Mouse (Mus musculus) forebrain, embryonic 13.5 days (tissue): ENCODE results near the gene Pitx3. TPM values are rescaled to one million over a fixed set of nuclear protein-coding genes. Genes with fewer than 3 reads are reported as not detected.
"Not testable (repeated sequence)": the region's sequence is repeated elsewhere in the genome, so short reads cannot be mapped to it uniquely, and the experiment has no call there.

ENCODE experiments used
- ATAC-seq: fragments of 200-750 bp; cut with Nextera tagmentation; 2 replicates; pipeline ENCODE4 v1.8.0; 2017
- H3K27ac ChIP-seq: fragments of 300-500 bp; sonication (generic); 2 replicates; pipeline ENCODE4 v1.5.1; 2015; ENCODE audit warnings: inconsistent platforms, mild to moderate bottlenecking, moderate library complexity
- H3K27me3 ChIP-seq: fragments of 300-500 bp; sonication (generic); 2 replicates; pipeline ENCODE4 v1.6.1; 2015; ENCODE audit warnings: mild to moderate bottlenecking, inconsistent platforms
- H3K36me3 ChIP-seq: fragments of 300-500 bp; sonication (generic); 2 replicates; pipeline ENCODE4 v1.6.1; 2015; ENCODE audit warnings: mild to moderate bottlenecking, inconsistent platforms; ENCODE audit not compliant: poor library complexity, severe bottlenecking
- H3K4me1 ChIP-seq: fragments of 300-500 bp; sonication (generic); 2 replicates; pipeline ENCODE4 v1.6.1; 2015; ENCODE audit warnings: inconsistent platforms
- H3K4me2 ChIP-seq: fragments of 300-500 bp; sonication (generic); 2 replicates; pipeline ENCODE4 v1.6.1; 2015; ENCODE audit warnings: inconsistent platforms, mild to moderate bottlenecking, moderate library complexity
- H3K4me3 ChIP-seq: fragments of 300-500 bp; sonication (generic); 2 replicates; pipeline ENCODE4 v1.5.1; 2015; ENCODE audit warnings: mild to moderate bottlenecking, inconsistent platforms
- H3K9ac ChIP-seq: fragments of 300-500 bp; sonication (generic); 2 replicates; pipeline ENCODE4 v1.6.1; 2015; ENCODE audit warnings: mild to moderate bottlenecking, inconsistent platforms
- H3K9me3 ChIP-seq: fragments of 300-500 bp; sonication (generic); replicated peaks from 2 replicates; pipeline ENCODE4 v1.6.1; 2016; ENCODE audit warnings: inconsistent platforms
- WGBS: fragments of 180-500 bp; shearing (Covaris S2); methylation state at CpG from one replicate; pipeline ENCODE4 v1.1.7; 2015; 5-methylcytosine and 5-hydroxymethylcytosine counted together
- polyA plus RNA-seq: library from polyadenylated mRNA; unstranded; fragments of >200 nt; fragmentation: Nextera tagmentation; extraction: Ambion mirVana; gene quantifications from 2 replicates; pipeline ENCODE4 v1.2.1, GENCODE M21; 2015

Pitx3 gene
- polyA plus RNA-seq, 1 experiment from 2014 or later: not detected

DNA sequence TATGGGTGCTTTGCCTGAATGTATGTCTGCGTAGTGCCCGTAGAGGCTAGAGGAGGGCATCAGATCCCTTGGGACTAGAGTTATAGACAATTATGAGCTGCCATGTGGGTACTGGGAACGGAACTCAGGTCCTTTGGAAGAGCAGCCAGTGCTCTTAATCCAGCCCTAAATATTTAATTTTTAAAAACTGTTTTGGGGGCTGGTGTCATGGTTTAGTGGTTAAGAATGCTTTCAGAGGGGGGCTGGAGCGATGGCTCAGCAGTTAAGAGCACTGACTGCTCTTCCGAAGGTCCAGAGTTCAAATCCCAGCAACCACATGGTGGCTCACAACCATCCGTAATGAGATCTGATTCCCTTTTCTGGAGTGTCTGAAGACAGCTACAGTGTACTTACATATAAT lies 18.4 kb downstream of the Pitx3 start:
- H3K4me1 ChIP-seq, H3K27ac ChIP-seq, H3K36me3 ChIP-seq, H3K4me2 ChIP-seq, H3K9me3 ChIP-seq, ATAC-seq, H3K9ac ChIP-seq, H3K4me3 ChIP-seq: not testable (repeated sequence)
- H3K27me3 ChIP-seq: peaks cover 60% of the 10 kb centered on the region
- 77% methylated on average over 6 of the region's 6 CpGs for WGBS

GRCm38 (mm10) chr19:46126301-46126700 lies 21.8 kb downstream of the Pitx3 start:
- 91% methylated on average over 4 of the region's 4 CpGs for WGBS
- no peaks in the 10 kb centered on the region for H3K4me1 ChIP-seq
- no peak for ATAC-seq
- peaks cover 26% of the 10 kb centered on the region for H3K27me3 ChIP-seq
- H3K36me3 ChIP-seq: no peaks in the 10 kb centered on the region
- no peak overlapping the region for H3K4me2 ChIP-seq
- no peak overlapping the region for H3K9ac ChIP-seq
- H3K4me3 ChIP-seq: no peak overlapping the region
- no peaks in the 10 kb centered on the region for H3K9me3 ChIP-seq
- no peak overlapping the region for H3K27ac ChIP-seq

GRCm38 (mm10) chr19:46124651-46125050 lies 23.5 kb downstream of the Pitx3 start:
- no peak for ATAC-seq
- no peak overlapping the region for H3K4me3 ChIP-seq
- H3K4me2 ChIP-seq: no peak overlapping the region
- no peaks in the 10 kb centered on the region for H3K9me3 ChIP-seq
- H3K27me3 ChIP-seq: peaks cover 13% of the 10 kb centered on the region; the same call in 1 of the 2 replicates
- H3K36me3 ChIP-seq: no peaks in the 10 kb centered on the region
- no peak overlapping the region for H3K9ac ChIP-seq
- H3K27ac ChIP-seq: no peak overlapping the region
- H3K4me1 ChIP-seq: no peaks in the 10 kb centered on the region

DNA sequence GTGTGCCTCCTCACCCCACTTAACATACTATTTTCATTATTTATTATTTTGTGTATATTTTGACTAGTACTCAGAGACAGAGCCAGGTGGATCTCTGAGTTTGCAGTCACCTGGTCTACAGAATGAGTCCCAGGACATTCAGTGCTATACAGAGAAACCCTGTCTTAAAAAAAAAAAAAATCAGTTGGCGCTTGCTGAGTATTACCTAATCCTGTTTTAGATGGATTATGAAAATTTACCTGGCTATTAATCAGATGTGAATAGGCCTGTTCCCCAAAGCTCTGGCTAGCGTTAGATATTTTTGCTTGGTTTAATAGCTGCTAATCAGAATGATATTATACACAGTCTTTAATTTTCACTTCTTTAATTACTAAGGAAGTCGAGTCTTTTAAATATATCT lies 24.2 kb downstream of the Pitx3 start:
- no peaks in the 10 kb centered on the region for H3K9me3 ChIP-seq
- WGBS: 86% methylated on average over 3 of the region's 3 CpGs
- H3K27me3 ChIP-seq: peaks cover 13% of the 10 kb centered on the region; the same call in 1 of the 2 replicates
- H3K4me2 ChIP-seq: no peak overlapping the region
- H3K4me3 ChIP-seq: no peak overlapping the region
- no peaks in the 10 kb centered on the region for H3K4me1 ChIP-seq
- no peak overlapping the region for H3K9ac ChIP-seq
- ATAC-seq: no peak
- no peaks in the 10 kb centered on the region for H3K36me3 ChIP-seq
- H3K27ac ChIP-seq: no peak overlapping the region

- WGBS: 73% methylated on average over 6 of the region's 6 CpGs
- Histone ChIP-seq H3K4me3 (no peak overlapping the region), H3K27me3 (no peaks in the 10 kb centered on the region), H3K36me3 (no peaks in the 10 kb centered on the region), H3K9me3 (no peaks in the 10 kb centered on the region), H3K9ac (no peak overlapping the region), H3K27ac (no peak overlapping the region), H3K4me1 (no peaks in the 10 kb centered on the region), H3K4me2 (no peak overlapping the region)
- ATAC-seq: no peak
These were observed 27.3 kb downstream of the Pitx3 start for GRCm38 (mm10) chr19:46120872-46121271.

- Histone ChIP-seq H3K27me3 (no peaks in the 10 kb centered on the region), H3K9me3 (no peaks in the 10 kb centered on the region), H3K9ac (no peak overlapping the region), H3K4me2 (no peak overlapping the region), H3K4me1 (no peaks in the 10 kb centered on the region), H3K27ac (no peak overlapping the region), H3K36me3 (no peaks in the 10 kb centered on the region), H3K4me3 (no peak overlapping the region)
- no peak for ATAC-seq
- WGBS: 93% methylated on average over 3 of the region's 3 CpGs
These were observed 28.7 kb downstream of the Pitx3 start for GRCm38 (mm10) chr19:46119458-46119857.

DNA sequence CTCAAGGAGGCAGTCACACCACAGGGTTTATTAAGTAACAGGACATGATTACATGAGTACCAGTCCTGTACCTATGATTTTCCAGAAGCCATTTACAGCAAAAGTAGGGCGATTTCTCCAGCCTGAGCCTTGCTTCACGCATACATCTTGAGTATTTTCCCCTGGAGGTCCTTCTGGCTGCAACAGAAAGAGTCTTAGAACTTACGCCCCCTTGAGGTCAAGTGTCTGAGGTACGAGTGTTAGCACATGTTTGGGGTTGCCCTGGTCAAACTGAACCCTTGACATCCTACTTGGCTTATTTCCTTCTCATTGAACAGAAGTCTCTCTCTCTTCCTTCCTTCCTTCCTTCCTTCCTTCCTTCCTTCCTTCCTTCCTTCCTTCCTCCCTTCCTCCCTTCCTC lies 33.5 kb downstream of the Pitx3 start:
- no peaks in the 10 kb centered on the region for H3K36me3 ChIP-seq
- no peak overlapping the region for H3K9ac ChIP-seq
- no peaks in the 10 kb centered on the region for H3K27me3 ChIP-seq
- no peaks in the 10 kb centered on the region for H3K9me3 ChIP-seq
- 60% methylated on average over 4 of the region's 4 CpGs for WGBS
- H3K4me1 ChIP-seq: no peaks in the 10 kb centered on the region
- no peak overlapping the region for H3K27ac ChIP-seq
- ATAC-seq: no peak
- no peak overlapping the region for H3K4me3 ChIP-seq
- no peak overlapping the region for H3K4me2 ChIP-seq

- no peaks in the 10 kb centered on the region for H3K36me3 ChIP-seq
- no peak overlapping the region for H3K4me3 ChIP-seq
- no peak overlapping the region for H3K4me2 ChIP-seq
- no peaks in the 10 kb centered on the region for H3K4me1 ChIP-seq
- no peaks in the 10 kb centered on the region for H3K27me3 ChIP-seq
- no peak overlapping the region for H3K9ac ChIP-seq
- no peak overlapping the region for H3K27ac ChIP-seq
- ATAC-seq: no peak
- 89% methylated on average over 5 of the region's 5 CpGs for WGBS
- H3K9me3 ChIP-seq: no peaks in the 10 kb centered on the region
These were observed 37.3 kb downstream of the Pitx3 start for GRCm38 (mm10) chr19:46110781-46111180.

DNA sequence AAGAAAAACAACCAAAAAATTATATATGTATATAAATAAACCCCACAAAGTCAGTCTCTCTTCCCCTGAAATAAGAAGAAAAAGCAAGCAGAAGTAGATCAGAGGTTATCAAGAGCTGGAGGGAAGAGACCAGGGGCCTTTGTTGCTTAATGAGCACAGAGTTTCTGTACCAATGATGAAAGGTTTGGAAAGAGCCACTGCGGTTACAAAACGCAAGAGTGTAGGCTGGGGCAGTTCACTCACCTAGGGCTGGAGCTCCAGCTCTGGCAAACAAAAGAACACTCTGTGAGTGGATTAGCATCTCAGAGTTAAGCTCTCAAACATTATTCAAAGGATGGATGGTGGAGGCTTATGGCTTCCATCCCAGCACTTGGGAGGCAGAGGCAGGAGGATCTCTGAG lies 37.9 kb downstream of the Pitx3 start:
- Histone ChIP-seq H3K27me3 (no peaks in the 10 kb centered on the region), H3K9ac (no peak overlapping the region), H3K27ac (no peak overlapping the region), H3K4me2 (no peak overlapping the region), H3K9me3 (no peaks in the 10 kb centered on the region), H3K36me3 (no peaks in the 10 kb centered on the region), H3K4me1 (no peaks in the 10 kb centered on the region), H3K4me3 (no peak overlapping the region)
- ATAC-seq: no peak
- WGBS: 59% methylated on average over 2 of the region's 2 CpGs

DNA sequence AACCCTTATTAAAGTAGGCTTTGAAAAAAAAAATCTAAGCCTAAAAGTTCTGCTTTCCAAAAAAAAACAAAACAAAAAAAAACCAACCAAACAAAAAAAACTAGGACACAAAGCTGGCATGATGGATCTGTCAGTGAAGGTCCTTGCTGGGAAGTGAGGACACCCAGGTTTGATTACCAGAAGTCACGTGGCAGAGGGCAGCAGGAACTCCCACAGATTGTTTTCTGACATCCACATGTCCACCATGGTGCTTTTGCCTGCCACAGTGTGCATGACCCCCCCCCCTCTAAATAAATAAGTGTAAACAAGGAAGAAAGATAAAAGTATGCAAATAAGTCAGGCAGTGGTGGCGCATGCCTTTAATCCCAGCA lies 44.0 kb downstream of the Pitx3 start:
- no peak overlapping the region for H3K9ac ChIP-seq
- no peak overlapping the region for H3K4me2 ChIP-seq
- no peak for ATAC-seq
- no peak overlapping the region for H3K4me3 ChIP-seq
- no peaks in the 10 kb centered on the region for H3K4me1 ChIP-seq
- 78% methylated on average over 2 of the region's 2 CpGs for WGBS
- no peaks in the 10 kb centered on the region for H3K27me3 ChIP-seq
- H3K27ac ChIP-seq: no peak overlapping the region
- H3K36me3 ChIP-seq: no peaks in the 10 kb centered on the region
- H3K9me3 ChIP-seq: 0 out of 2 replicates have a peak, but pooled peaks cover 3% of the 10 kb centered on the region

DNA sequence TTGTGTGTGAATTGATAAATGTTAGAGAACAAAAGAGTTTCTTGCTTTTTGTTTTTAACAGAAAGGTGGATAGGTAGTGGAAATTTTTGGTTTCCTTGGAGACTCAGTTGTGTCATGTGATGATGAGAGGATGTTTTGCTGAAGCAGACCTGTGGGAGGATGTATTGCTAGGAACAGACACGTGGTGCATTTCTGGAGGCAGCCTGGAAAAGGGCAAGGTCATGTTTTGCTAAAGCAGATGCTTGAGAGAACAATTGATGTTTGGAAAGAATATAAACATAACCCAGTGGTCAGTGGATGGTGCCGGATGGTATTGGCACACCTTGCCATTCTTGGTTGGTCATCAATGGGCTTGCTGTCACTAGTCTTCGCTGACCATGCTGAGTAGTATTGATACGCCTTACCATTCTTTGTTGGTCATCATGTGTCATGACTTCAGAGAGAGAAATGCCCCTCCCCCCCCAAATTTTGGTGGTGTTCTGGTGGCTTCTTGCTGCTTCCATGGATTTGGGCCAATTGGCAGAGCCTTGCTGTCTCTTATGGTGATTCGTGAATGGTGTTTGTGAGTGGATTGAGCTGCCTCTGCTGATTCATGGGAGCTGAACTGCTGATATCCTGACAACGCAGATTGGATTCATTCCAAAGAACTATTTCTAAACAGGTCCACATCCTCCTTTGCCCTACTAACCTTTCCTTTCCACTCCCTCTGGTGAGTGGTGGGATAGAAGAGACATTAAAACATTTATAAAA lies 44.5 kb downstream of the Pitx3 start:
- WGBS: 84% methylated on average over 6 of the region's 6 CpGs
- ATAC-seq: no peak
- no peaks in the 10 kb centered on the region for H3K27me3 ChIP-seq

DNA sequence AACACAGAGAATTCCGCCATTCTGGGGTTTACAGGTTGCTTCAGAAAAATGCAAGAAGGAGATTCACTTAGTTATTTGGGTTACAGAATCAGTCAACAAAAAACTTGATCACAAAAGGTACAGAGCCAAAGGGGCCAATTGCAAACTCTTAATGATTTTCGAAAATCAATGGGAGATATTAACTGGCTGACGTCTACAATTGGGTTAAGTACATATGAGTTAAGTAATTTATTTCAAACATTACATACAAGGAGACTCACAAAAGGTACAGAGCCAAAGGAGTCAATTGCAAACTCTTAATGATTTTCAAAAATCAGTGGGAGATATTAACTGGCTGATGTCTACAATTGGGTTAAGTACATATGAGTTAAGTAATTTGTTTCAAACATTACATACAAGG lies 48.6 kb downstream of the Pitx3 start:
- H3K9ac ChIP-seq: no peak overlapping the region
- no peak for ATAC-seq
- H3K4me2 ChIP-seq: no peak overlapping the region
- H3K4me3 ChIP-seq: no peak overlapping the region
- WGBS: 89% methylated on average over 3 of the region's 3 CpGs
- H3K27me3 ChIP-seq: no peaks in the 10 kb centered on the region
- H3K4me1 ChIP-seq: no peaks in the 10 kb centered on the region
- 0 out of 2 replicates have a peak, but pooled peaks cover 3% of the 10 kb centered on the region for H3K9me3 ChIP-seq
- H3K36me3 ChIP-seq: no peaks in the 10 kb centered on the region
- H3K27ac ChIP-seq: no peak overlapping the region

More for the DNA sequence above, 44.5 kb downstream of the Pitx3 start:
- H3K27ac ChIP-seq: no peak overlapping the region
- no peaks in the 10 kb centered on the region for H3K4me1 ChIP-seq
- no peak overlapping the region for H3K4me3 ChIP-seq
- H3K9me3 ChIP-seq: 0 out of 2 replicates have a peak, but pooled peaks cover 3% of the 10 kb centered on the region
- H3K4me2 ChIP-seq: no peak overlapping the region
- no peak overlapping the region for H3K9ac ChIP-seq
- H3K36me3 ChIP-seq: no peaks in the 10 kb centered on the region

- Histone ChIP-seq H3K27me3 (no peaks in the 10 kb centered on the region), H3K27ac (no peak overlapping the region), H3K9me3 (0 out of 2 replicates have a peak, but pooled peaks cover 3% of the 10 kb centered on the region), H3K4me2 (no peak overlapping the region), H3K4me1 (no peaks in the 10 kb centered on the region), H3K36me3 (no peaks in the 10 kb centered on the region), H3K4me3 (no peak overlapping the region), H3K9ac (no peak overlapping the region)
- 89% methylated on average over 5 of the region's 5 CpGs for WGBS
- ATAC-seq: no peak
These were observed 51.7 kb downstream of the Pitx3 start for GRCm38 (mm10) chr19:46096396-46096795.
